Mouse (Mus musculus) cortical plate, adult 2 months (tissue): ENCODE measurements around the gene Fam166b.

Experiments used
- CTCF ChIP-seq: fragments of 200-500 bp; IDR thresholded peaks from 2 replicates; pipeline ENCODE4 v1.5.1; 2011; ENCODE audit warnings: mild to moderate bottlenecking, control low read depth, low read length; ENCODE audit not compliant: insufficient read depth; ENCODE audit errors: extremely low read depth
- POLR2A ChIP-seq: fragments of 200-500 bp; IDR thresholded peaks from 2 replicates; pipeline ENCODE4 v1.6.1; 2011; ENCODE audit warnings: mild to moderate bottlenecking, low read length, control low read depth; ENCODE audit not compliant: insufficient read depth; ENCODE audit errors: extremely low read depth

GRCm38 (mm10) chr4:43399391-43400131 lies 29.4 kb downstream of the Fam166b start:
- no peak for TF ChIP-seq CTCF
- TF ChIP-seq POLR2A, result no peak
